Mouse (Mus musculus): Measurements from ENCODE around the gene Arf1. TPM values are rescaled to one million over a fixed set of nuclear protein-coding genes. Genes with fewer than 3 reads are reported as not detected.

Gene Arf1
- total RNA-seq (2014; rRNA removed; ENCODE audit: low replicate concordance), result 336 and 378 TPM in 2 replicates
- 533 and 540 TPM in 2 replicates for polyA plus RNA-seq (2015; fragmentation: Nextera tagmentation; extraction: Ambion mirVana)

DNA sequence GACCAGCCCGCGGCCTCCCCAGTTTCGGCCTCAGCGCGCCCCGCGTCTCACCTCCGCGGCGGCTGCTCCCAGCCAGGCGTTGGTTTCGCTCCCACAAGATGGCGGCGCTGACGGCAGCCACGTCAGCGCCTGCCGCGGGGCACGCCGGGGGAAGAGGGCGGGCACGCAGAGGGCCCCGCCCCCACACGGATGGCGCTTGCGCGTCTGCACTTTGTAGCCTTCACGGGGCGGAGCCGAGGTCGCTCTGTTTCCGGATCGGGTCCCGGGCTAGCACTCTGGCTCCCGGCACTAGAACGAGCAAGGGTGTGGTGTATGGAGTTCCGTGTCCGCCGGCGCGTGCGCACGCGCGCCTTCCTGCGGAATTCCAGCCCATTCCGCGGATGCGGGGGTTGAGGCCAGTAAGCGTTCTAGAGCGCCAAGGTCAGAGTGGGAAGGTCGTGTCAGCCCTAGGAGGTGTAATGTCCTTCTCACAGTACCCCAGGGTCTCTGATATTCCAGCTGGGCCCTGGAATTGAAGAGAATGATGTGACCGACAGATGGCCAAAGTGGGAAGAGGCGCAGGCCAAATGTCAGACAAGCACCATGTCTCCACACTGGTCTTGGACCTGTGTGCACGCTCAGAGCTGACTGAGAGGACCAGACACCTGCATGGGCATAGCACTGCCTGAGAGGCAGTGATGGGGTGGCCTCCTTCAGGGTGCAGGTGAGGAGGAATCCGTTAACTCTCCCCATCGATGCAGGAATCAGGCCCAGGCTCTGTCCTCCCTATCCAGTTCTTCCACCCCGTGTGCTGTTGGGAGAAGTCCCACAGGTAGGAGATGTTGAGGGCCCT is at the start of gene Arf1:
TSS of gene Arf1 (minus strand) at position 149 of the 832 bp plus-strand sequence.
- H3K4me1 ChIP-seq (ENCODE audit: control insufficient read depth, insufficient read depth), result peaks cover 38% of the 10 kb centered on the region
- peak within 1 kb of the TSS; percentile 97 for H3K9ac ChIP-seq (replicated peaks; ENCODE audit: low read depth, low read length)
- DNase-seq (ENCODE audit: low spot score) (peak; percentile 93), ATAC-seq (ENCODE audit: insufficient read depth, low read depth) (peak; percentile 95)
- peak within 1 kb of the TSS; percentile 86 for H3K4me2 ChIP-seq (ENCODE audit: low read depth, low read length)
- TF ChIP-seq CTCF (IDR thresholded peaks at IDR 0.05; ENCODE audit: low read depth) (no peak), EP300 (IDR thresholded peaks at IDR 0.05; ENCODE audit: low read depth) (no peak)
- no peaks in the 10 kb centered on the region for H3K27me3 ChIP-seq (ENCODE audit: control insufficient read depth, insufficient read depth, low read length)
- H3K4me3 ChIP-seq (ENCODE audit: low read depth, low read length), result peak within 1 kb of the TSS; percentile 80
- H3K27ac ChIP-seq (ENCODE audit: low read depth), result peak within 1 kb of the TSS; percentile 98
- H3K9me3 ChIP-seq (replicated peaks; ENCODE audit: control insufficient read depth, low read length), result no peaks in the 10 kb centered on the region
- WGBS, result 7% methylated on average over 47 of the region's 59 CpGs
- H3K36me3 ChIP-seq (replicated peaks; ENCODE audit: control insufficient read depth, insufficient read depth, low read length), result 0 out of 2 replicates have a peak, but pooled peaks cover 4% of the 10 kb centered on the region

DNA sequence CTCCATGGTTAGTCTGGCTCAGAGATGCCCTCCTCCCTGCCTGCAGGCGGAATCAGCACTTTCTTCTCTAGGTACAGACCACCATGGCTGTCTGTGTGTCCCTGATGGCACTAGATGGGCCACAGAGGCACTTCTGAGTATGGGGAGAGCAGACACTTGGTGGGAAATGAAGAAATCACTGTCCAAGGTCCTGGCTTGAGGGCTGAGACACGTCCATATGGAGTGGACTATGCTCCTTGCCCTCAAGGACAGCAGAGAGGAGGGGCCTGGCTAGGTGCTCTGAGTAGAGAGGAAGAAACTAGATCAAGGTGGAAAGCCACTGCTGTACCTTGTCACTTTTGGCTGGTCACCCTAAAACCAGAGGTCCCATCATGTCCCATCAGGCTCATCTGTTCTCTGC is 48.8 kb upstream of the Arf1 start:
- Histone ChIP-seq H3K4me1 (ENCODE audit: control insufficient read depth, insufficient read depth) (no peaks in the 10 kb centered on the region), H3K27ac (ENCODE audit: low read depth) (no peak overlapping the region), H3K4me3 (ENCODE audit: low read depth, low read length) (no peak overlapping the region), H3K27me3 (ENCODE audit: control insufficient read depth, insufficient read depth, low read length) (peaks cover 63% of the 10 kb centered on the region), H3K9ac (replicated peaks; ENCODE audit: low read depth, low read length) (no peak overlapping the region), H3K36me3 (replicated peaks; ENCODE audit: control insufficient read depth, insufficient read depth, low read length) (no peaks in the 10 kb centered on the region), H3K9me3 (replicated peaks; ENCODE audit: control insufficient read depth, low read length) (no peaks in the 10 kb centered on the region), H3K4me2 (ENCODE audit: low read depth, low read length) (no peak overlapping the region)
- no peak for TF ChIP-seq EP300 (IDR thresholded peaks at IDR 0.05; ENCODE audit: low read depth)
- no peak for TF ChIP-seq CTCF (IDR thresholded peaks at IDR 0.05; ENCODE audit: low read depth)
- DNase-seq (ENCODE audit: low spot score) (no peak), ATAC-seq (ENCODE audit: insufficient read depth, low read depth) (no peak)
- 21% methylated on average over 2 of the region's 2 CpGs for WGBS

DNA sequence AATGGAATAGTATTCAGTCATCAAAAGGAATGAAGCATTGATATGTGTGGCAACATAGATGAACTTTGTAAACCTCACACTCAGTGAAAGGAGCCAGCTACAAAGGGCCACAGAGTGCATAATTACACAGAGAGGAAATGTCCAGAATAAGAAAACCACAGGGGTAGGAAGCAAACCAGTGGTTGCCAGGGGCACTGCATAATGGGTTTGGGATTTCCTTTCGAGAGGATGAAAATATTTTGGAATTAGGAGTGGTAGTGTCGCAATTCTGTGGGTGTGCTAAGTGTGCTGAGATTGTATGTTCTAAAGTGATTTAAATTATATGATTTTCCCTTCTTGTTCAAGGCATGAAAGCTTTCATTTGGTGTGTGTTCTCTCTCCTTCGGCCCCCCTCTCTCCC is 46.1 kb upstream of the Arf1 start:
- H3K36me3 ChIP-seq (replicated peaks; ENCODE audit: control insufficient read depth, insufficient read depth, low read length), result no peaks in the 10 kb centered on the region
- no peaks in the 10 kb centered on the region for H3K4me1 ChIP-seq (ENCODE audit: control insufficient read depth, insufficient read depth)
- no peak overlapping the region for H3K4me3 ChIP-seq (ENCODE audit: low read depth, low read length)
- 58% methylated on average over 3 of the region's 3 CpGs for WGBS
- H3K9me3 ChIP-seq (replicated peaks; ENCODE audit: control insufficient read depth, low read length), result 0 out of 2 replicates have a peak, but pooled peaks cover under 1% of the 10 kb centered on the region
- H3K27me3 ChIP-seq (ENCODE audit: control insufficient read depth, insufficient read depth, low read length), result peaks cover 36% of the 10 kb centered on the region
- TF ChIP-seq EP300 (IDR thresholded peaks at IDR 0.05; ENCODE audit: low read depth), result no peak
- TF ChIP-seq CTCF (IDR thresholded peaks at IDR 0.05; ENCODE audit: low read depth), result no peak
- no peak overlapping the region for H3K9ac ChIP-seq (replicated peaks; ENCODE audit: low read depth, low read length)
- no peak overlapping the region for H3K4me2 ChIP-seq (ENCODE audit: low read depth, low read length)
- DNase-seq (ENCODE audit: low spot score) (no peak), ATAC-seq (ENCODE audit: insufficient read depth, low read depth) (no peak)
- H3K27ac ChIP-seq (ENCODE audit: low read depth), result no peak overlapping the region

GRCm38 (mm10) chr11:59266727-59267126 is 38.7 kb upstream of the Arf1 start:
- DNase-seq (ENCODE audit: low spot score) (no peak), ATAC-seq (ENCODE audit: insufficient read depth, low read depth) (no peak)
- Histone ChIP-seq H3K4me1 (ENCODE audit: control insufficient read depth, insufficient read depth) (peaks cover 4% of the 10 kb centered on the region; the same call in 1 of the 2 replicates), H3K4me2 (ENCODE audit: low read depth, low read length) (no peak overlapping the region), H3K27ac (ENCODE audit: low read depth) (no peak overlapping the region), H3K36me3 (replicated peaks; ENCODE audit: control insufficient read depth, insufficient read depth, low read length) (no peaks in the 10 kb centered on the region), H3K9ac (replicated peaks; ENCODE audit: low read depth, low read length) (no peak overlapping the region), H3K4me3 (ENCODE audit: low read depth, low read length) (no peak overlapping the region), H3K27me3 (ENCODE audit: control insufficient read depth, insufficient read depth, low read length) (peaks cover 52% of the 10 kb centered on the region), H3K9me3 (replicated peaks; ENCODE audit: control insufficient read depth, low read length) (0 out of 2 replicates have a peak, but pooled peaks cover 3% of the 10 kb centered on the region)
- WGBS, result 23% methylated on average over 6 of the region's 6 CpGs
- TF ChIP-seq CTCF (IDR thresholded peaks at IDR 0.05; ENCODE audit: low read depth), result no peak
- no peak for TF ChIP-seq EP300 (IDR thresholded peaks at IDR 0.05; ENCODE audit: low read depth)

- Histone ChIP-seq H3K4me3 (ENCODE audit: low read depth, low read length) (no peak overlapping the region), H3K9ac (replicated peaks; ENCODE audit: low read depth, low read length) (no peak overlapping the region), H3K27ac (ENCODE audit: low read depth) (no peak overlapping the region), H3K36me3 (replicated peaks; ENCODE audit: control insufficient read depth, insufficient read depth, low read length) (no peaks in the 10 kb centered on the region), H3K9me3 (replicated peaks; ENCODE audit: control insufficient read depth, low read length) (0 out of 2 replicates have a peak, but pooled peaks cover 3% of the 10 kb centered on the region), H3K27me3 (ENCODE audit: control insufficient read depth, insufficient read depth, low read length) (peaks cover 65% of the 10 kb centered on the region), H3K4me1 (ENCODE audit: control insufficient read depth, insufficient read depth) (peaks cover 4% of the 10 kb centered on the region; the same call in 1 of the 2 replicates), H3K4me2 (ENCODE audit: low read depth, low read length) (no peak overlapping the region)
- TF ChIP-seq EP300 (IDR thresholded peaks at IDR 0.05; ENCODE audit: low read depth) (no peak), CTCF (IDR thresholded peaks at IDR 0.05; ENCODE audit: low read depth) (no peak)
- WGBS, result 56% methylated on average over 8 of the region's 8 CpGs
- DNase-seq (ENCODE audit: low spot score) (no peak), ATAC-seq (ENCODE audit: insufficient read depth, low read depth) (no peak)
Measured at GRCm38 (mm10) chr11:59265154-59265813, 37.2 kb upstream of the Arf1 start.
